ENCODE assay signal across 16 mouse cellular contexts in genomic region chr17:31989035-31989434, GRCm38 (mm10). TPM values are rescaled to one million over a fixed set of nuclear protein-coding genes. Genes with fewer than 3 reads are reported as not detected.
"Had no signal": no experiment of that assay in that cellular context is flagged by ENCODE, and none has a peak within 500 bp of the region (broad histone marks: within the 10 kb centered on the region; RNA-seq: fewer than 3 reads in every experiment).

No protein-coding gene starts in this region.

- H3K9me3 ChIP-seq: neural tube, embryonic 15.5 days; stomach, embryonic 15.5 days had no signal

- H3K36me3 ChIP-seq: neural tube, embryonic 15.5 days; stomach, embryonic 15.5 days had no signal

- H3K9ac ChIP-seq: neural tube, embryonic 15.5 days; stomach, embryonic 15.5 days had no signal

- H3K27me3 ChIP-seq: neural tube, embryonic 15.5 days; stomach, embryonic 15.5 days had no signal

- DNase-seq: retina, postnatal 1 day; right cerebral cortex, adult 18-20 months; right cerebral cortex, postnatal 14 days; right cerebral cortex, postnatal 25 days; right cerebral cortex, postnatal 4 days; spleen, adult 18-20 months; thymus, adult 18-20 months; thymus, adult 2 months; thymus, postnatal 14 days; thymus, postnatal 25 days; thymus, postnatal 36 days; thymus, postnatal 4 days had no signal

- H3K4me2 ChIP-seq: neural tube, embryonic 15.5 days; stomach, embryonic 15.5 days had no signal

- H3K4me3 ChIP-seq: neural tube, embryonic 15.5 days; stomach, embryonic 15.5 days had no signal

- H3K27ac ChIP-seq: neural tube, embryonic 15.5 days; stomach, embryonic 15.5 days; stomach, postnatal 0 days had no signal

- H3K4me1 ChIP-seq: neural tube, embryonic 15.5 days; stomach, embryonic 15.5 days had no signal

RNA-seq across cellular contexts. Expression of gene Hsf2bp, which starts 47.1 kb away (rescaled TPM):
- total RNA-seq: neutrophil, adult 5-6 weeks had no signal
